Mouse (Mus musculus) lung, adult 2 months (tissue): ENCODE data around the gene Rpp21.

ENCODE experiments used
- CTCF ChIP-seq: fragments of 200-500 bp; IDR thresholded peaks from 2 replicates; pipeline ENCODE4 v1.5.1; 2011; ENCODE audit warnings: mild to moderate bottlenecking, low read length, control low read depth; ENCODE audit not compliant: insufficient read depth
- POLR2A ChIP-seq: fragments of 200-500 bp; IDR thresholded peaks from 2 replicates; pipeline ENCODE4 v1.6.1; 2011; ENCODE audit warnings: low read depth, mild to moderate bottlenecking, control low read depth, low read length, borderline replicate concordance; ENCODE audit errors: extremely low read depth

- no peak for TF ChIP-seq POLR2A
- no peak for TF ChIP-seq CTCF
Measured at GRCm38 (mm10) chr17:36205862-36206261, 52.0 kb downstream of the Rpp21 start.
